Mouse (Mus musculus) midbrain, embryonic 11.5 days (tissue): ENCODE data around the gene Hist3h2ba. TPM values are rescaled to one million over a fixed set of nuclear protein-coding genes. Genes with fewer than 3 reads are reported as not detected.
"Not testable (repeated sequence)": the region's sequence is repeated elsewhere in the genome, so short reads cannot be mapped to it uniquely, and the experiment has no call there.

Experiments
- ATAC-seq: fragments of 200-750 bp; cut with Nextera tagmentation; 2 replicates; pipeline ENCODE4 v1.8.0; 2017; ENCODE audit warnings: moderate TSS enrichment, moderate library complexity; ENCODE audit not compliant: low FRiP score
- DNase-seq: peaks from one replicate; pipeline ENCODE4 v3.0.0; 2015; ENCODE audit warnings: low spot score; ENCODE audit errors: missing footprints
- H3K27ac ChIP-seq: fragments of 300-500 bp; sonication (generic); 2 replicates; pipeline ENCODE4 v1.5.1; 2014; ENCODE audit warnings: low read depth, low read length
- H3K27me3 ChIP-seq: fragments of 300-500 bp; sonication (generic); 2 replicates; pipeline ENCODE4 v1.6.1; 2014; ENCODE audit warnings: mild to moderate bottlenecking, low read length, moderate library complexity, mixed read lengths; ENCODE audit not compliant: control insufficient read depth, insufficient read depth
- H3K36me3 ChIP-seq: fragments of 300-500 bp; sonication (generic); 2 replicates; pipeline ENCODE4 v1.6.1; 2014; ENCODE audit warnings: mild to moderate bottlenecking, low read length, moderate library complexity, mixed read lengths; ENCODE audit not compliant: control insufficient read depth, insufficient read depth
- H3K4me1 ChIP-seq: fragments of 300-500 bp; sonication (generic); 2 replicates; pipeline ENCODE4 v1.6.1; 2014; ENCODE audit warnings: low read length; ENCODE audit not compliant: control insufficient read depth, insufficient read depth
- H3K4me2 ChIP-seq: fragments of 300-500 bp; sonication (generic); 2 replicates; pipeline ENCODE4 v1.6.1; 2014; ENCODE audit warnings: mild to moderate bottlenecking, moderate library complexity
- H3K4me3 ChIP-seq: fragments of 300-500 bp; sonication (generic); 2 replicates; pipeline ENCODE4 v1.5.1; 2014; ENCODE audit warnings: low read depth, low read length
- H3K9ac ChIP-seq: fragments of 300-500 bp; sonication (generic); 2 replicates; pipeline ENCODE4 v1.6.1; 2014; ENCODE audit warnings: low read length
- H3K9me3 ChIP-seq: fragments of 300-500 bp; sonication (generic); 2 replicates; pipeline ENCODE4 v1.6.1; 2016; ENCODE audit warnings: low read length; ENCODE audit not compliant: control insufficient read depth
- WGBS: fragments of 180-500 bp; shearing (Covaris S2); extraction: QIAGEN DNeasy Blood & Tissue Kit; methylation state at CpG from one replicate; pipeline ENCODE4 v1.1.7; 2014; 5-methylcytosine and 5-hydroxymethylcytosine counted together
- polyA plus RNA-seq: library from polyadenylated mRNA; unstranded; fragments of >200 nt; fragmentation: Nextera tagmentation; extraction: Ambion mirVana; gene quantifications from 2 replicates; pipeline ENCODE4 v1.2.1, GENCODE M21; 2014

The Hist3h2ba gene
- polyA plus RNA-seq, 1 experiment from 2014 or later, result 101 TPM

DNA sequence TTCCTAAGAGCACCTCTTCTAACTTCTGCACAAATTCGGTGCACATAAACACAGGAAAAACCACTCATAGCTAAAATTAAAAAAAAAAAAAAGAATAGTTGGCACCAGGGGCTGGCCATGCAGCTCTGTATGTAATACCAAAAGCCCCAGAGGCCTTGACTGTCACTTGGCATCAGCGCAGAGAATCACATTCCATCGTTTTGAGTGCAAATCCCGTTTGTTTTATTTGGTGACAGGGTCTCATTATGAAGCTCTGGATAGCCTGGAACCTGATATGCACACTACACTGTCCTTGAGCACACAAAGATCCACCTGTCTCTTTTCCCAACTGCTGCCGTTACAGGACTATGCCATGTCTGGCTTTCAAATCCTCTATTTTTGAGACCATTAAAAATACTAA lies 2.5 kb downstream of the Hist3h2ba start:
- Histone ChIP-seq H3K4me1 (peaks cover 22% of the 10 kb centered on the region), H3K4me2 (no peak overlapping the region), H3K9me3 (no peaks in the 10 kb centered on the region), H3K9ac (no peak overlapping the region), H3K4me3 (no peak overlapping the region), H3K36me3 (no peaks in the 10 kb centered on the region), H3K27ac (no peak overlapping the region), H3K27me3 (no peaks in the 10 kb centered on the region)
- DNase-seq (peak; percentile 84), ATAC-seq (no peak)
- 83% methylated on average over 5 of the region's 5 CpGs for WGBS

DNA sequence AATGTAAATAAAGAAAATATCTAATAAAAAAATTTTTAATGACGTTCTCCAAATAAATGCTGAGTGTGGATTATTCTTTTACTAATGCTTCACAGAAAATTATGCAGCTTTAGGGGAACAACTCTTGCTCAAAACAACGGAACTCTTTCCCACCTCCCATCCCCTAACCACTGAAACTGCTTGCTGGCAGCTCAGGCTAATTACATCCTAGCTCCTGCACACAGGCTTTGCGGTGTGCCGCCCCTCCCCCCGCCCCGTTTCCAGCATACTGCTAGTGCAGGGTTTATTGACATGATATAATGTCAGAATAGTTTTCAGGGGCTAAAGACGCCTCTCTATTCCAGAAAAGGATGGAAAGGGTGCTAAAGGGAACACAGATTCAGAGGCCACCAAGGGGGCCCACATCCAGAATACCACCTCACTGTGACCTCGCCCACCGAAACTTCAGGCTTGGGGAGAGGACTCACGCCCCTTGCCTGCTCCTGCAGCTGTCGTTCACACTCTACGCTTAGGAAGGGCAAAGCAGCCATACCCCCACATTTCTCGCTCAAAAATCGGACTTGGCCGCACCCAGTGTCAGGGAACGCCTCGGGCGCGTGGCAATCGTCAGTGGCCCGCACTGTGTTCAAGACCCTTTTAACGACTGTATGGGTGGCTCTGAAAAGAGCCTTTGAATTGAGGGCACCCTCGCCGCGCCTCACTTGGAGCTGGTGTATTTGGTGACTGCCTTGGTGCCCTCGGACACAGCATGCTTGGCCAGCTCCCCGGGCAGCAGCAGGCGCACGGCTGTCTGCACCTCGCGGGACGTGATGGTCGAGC lies 4.8 kb downstream of the Hist3h2ba start:
- H3K9me3 ChIP-seq, result no peaks in the 10 kb centered on the region
- H3K36me3 ChIP-seq, result no peaks in the 10 kb centered on the region
- peaks cover 10% of the 10 kb centered on the region; the same call in 1 of the 2 replicates for H3K27me3 ChIP-seq
- H3K4me2 ChIP-seq, result peak overlapping the region; percentile 95
- peaks cover 33% of the 10 kb centered on the region for H3K4me1 ChIP-seq
- WGBS, result under 1% methylated on average over 33 of the region's 33 CpGs
- H3K27ac ChIP-seq, result peak overlapping the region; percentile 95
- peak overlapping the region; percentile 98 for H3K9ac ChIP-seq
- peak overlapping the region; percentile 88 for H3K4me3 ChIP-seq
- ATAC-seq (peak; percentile 12), DNase-seq (peak; percentile 96)

DNA sequence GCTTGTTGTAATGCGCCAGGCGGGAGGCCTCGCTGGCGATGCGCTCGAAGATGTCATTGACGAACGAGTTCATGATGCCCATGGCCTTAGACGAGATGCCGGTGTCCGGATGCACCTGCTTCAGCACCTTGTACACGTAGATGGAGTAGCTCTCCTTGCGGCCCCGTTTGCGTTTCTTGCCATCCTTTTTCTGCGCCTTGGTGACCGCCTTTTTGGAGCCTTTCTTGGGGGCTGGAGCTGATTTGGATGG lies 5.4 kb downstream of the Hist3h2ba start:
- 0% methylated on average over 17 of the region's 17 CpGs for WGBS
- Histone ChIP-seq H3K4me2 (peak overlapping the region; percentile 95), H3K27me3 (peaks cover 11% of the 10 kb centered on the region; the same call in 1 of the 2 replicates), H3K27ac (peak overlapping the region; percentile 95), H3K9ac (peak overlapping the region; percentile 98), H3K4me3 (peak overlapping the region; percentile 88), H3K4me1 (peaks cover 33% of the 10 kb centered on the region)
- ATAC-seq, result peak; percentile 36; the same call in 1 of the 2 replicates
- H3K36me3 ChIP-seq, H3K9me3 ChIP-seq, DNase-seq: not testable (repeated sequence)

DNA sequence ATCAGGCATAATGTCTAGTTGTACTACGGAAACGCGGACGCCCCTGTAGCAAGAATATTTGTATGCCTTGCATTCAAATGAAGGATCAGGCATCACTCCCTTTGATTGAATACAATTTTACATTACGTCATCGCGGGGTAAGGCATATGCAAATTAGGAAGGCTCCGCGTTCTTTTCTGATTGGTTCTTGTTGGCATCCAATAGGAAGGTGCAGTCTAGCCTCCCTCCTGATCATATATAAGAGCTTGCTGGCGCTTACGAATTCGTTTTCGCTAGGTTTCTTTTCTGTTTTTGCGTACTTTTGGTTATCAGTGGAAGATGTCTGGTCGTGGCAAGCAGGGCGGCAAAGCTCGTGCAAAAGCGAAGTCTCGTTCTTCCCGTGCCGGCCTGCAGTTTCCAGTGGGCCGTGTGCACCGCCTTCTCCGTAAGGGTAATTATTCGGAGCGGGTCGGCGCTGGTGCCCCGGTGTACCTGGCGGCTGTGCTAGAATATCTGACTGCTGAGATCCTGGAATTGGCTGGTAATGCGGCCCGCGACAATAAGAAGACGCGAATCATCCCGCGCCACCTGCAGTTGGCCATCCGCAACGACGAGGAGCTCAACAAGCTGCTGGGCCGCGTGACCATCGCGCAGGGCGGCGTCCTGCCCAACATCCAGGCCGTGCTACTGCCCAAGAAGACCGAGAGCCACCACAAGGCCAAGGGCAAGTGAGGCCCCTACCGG lies 5.9 kb downstream of the Hist3h2ba start, which contains the start of the genes Hist3h2a and Trim17:
Gene Hist3h2a, plus strand, starts transcription at position 266 of the 723 bp plus-strand sequence.
Gene Trim17, plus strand, starts transcription at position 266 of the 723 bp plus-strand sequence.
- Histone ChIP-seq H3K4me3 (peak within 1 kb of the TSS; percentile 88), H3K27me3 (peaks cover 11% of the 10 kb centered on the region; the same call in 1 of the 2 replicates), H3K36me3 (no peaks in the 10 kb centered on the region), H3K27ac (peak within 1 kb of the TSS; percentile 95), H3K4me1 (peaks cover 36% of the 10 kb centered on the region), H3K9ac (peak within 1 kb of the TSS; percentile 98), H3K4me2 (peak within 1 kb of the TSS; percentile 95), H3K9me3 (no peaks in the 10 kb centered on the region)
- ATAC-seq (peak; percentile 90), DNase-seq (peak; percentile 98)
- under 1% methylated on average over 49 of the region's 49 CpGs for WGBS

DNA sequence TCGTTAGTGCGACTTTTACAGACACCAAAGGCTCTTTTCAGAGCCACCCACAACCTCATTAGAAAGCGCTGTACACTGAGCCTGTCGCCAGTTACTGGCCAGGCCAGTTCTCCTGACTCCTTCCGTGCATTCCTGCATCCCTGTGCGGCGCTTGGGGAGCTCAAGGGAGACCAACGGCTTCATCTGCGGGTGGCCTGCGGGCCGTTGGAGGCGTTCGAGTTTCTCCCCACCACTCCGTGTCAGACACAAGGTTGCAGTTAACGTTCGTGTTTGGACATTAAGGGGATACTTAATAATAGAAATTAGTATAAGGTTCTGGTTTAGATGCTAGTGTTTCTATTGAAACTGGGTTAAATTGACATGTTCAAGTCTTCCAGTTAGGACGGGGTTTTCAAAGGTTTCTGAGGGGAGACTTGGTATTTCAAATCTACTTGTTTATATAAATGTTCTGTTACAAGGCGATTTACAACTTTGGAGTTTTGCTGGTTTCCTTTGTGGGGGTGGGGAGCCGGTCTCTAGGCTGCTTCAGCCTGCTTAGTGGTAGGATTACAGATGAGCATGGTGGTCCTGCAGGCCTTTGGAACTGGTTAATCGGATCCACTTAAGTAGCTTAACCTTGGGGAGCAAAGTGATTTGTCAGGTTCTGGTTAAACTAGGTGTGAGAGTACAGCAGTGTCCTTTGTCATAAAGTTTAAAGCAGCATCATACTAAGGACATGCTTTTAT lies 6.6 kb downstream of the Hist3h2ba start:
- Histone ChIP-seq H3K4me2 (peak overlapping the region; percentile 84), H3K9me3 (no peaks in the 10 kb centered on the region), H3K27me3 (peaks cover 11% of the 10 kb centered on the region; the same call in 1 of the 2 replicates), H3K4me1 (peaks cover 35% of the 10 kb centered on the region), H3K27ac (peak overlapping the region; percentile 95), H3K9ac (peak overlapping the region; percentile 98), H3K4me3 (peak overlapping the region; percentile 88), H3K36me3 (no peaks in the 10 kb centered on the region)
- ATAC-seq (no peak), DNase-seq (peak; percentile 98)
- 0% methylated on average over 20 of the region's 20 CpGs for WGBS

DNA sequence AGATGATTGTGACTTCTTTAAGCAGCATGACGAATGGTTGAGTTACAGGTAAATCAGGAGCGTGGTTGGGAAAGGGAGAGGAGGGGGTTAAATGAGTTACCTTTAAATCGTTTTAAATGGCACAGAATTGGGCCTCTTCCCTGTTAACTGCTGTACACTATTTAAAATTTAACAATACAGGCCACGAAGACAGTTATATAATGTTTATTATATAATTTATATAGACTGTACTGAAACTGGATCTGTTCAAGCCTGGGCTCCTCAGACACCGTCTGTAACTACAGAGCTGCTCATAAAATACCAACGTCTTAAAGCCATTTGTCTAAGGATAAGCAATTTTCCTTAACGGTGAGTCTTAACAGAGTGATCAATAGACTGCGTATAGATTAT lies 7.1 kb downstream of the Hist3h2ba start:
- Histone ChIP-seq H3K4me1 (peaks cover 32% of the 10 kb centered on the region), H3K4me2 (peak overlapping the region; percentile 84), H3K27ac (no peak overlapping the region), H3K27me3 (peaks cover 11% of the 10 kb centered on the region; the same call in 1 of the 2 replicates), H3K4me3 (peak overlapping the region; percentile 88), H3K9ac (peak overlapping the region; percentile 98), H3K36me3 (no peaks in the 10 kb centered on the region), H3K9me3 (no peaks in the 10 kb centered on the region)
- ATAC-seq, result no peak
- peak; percentile 88 for DNase-seq
- 35% methylated on average over 8 of the region's 8 CpGs for WGBS

DNA sequence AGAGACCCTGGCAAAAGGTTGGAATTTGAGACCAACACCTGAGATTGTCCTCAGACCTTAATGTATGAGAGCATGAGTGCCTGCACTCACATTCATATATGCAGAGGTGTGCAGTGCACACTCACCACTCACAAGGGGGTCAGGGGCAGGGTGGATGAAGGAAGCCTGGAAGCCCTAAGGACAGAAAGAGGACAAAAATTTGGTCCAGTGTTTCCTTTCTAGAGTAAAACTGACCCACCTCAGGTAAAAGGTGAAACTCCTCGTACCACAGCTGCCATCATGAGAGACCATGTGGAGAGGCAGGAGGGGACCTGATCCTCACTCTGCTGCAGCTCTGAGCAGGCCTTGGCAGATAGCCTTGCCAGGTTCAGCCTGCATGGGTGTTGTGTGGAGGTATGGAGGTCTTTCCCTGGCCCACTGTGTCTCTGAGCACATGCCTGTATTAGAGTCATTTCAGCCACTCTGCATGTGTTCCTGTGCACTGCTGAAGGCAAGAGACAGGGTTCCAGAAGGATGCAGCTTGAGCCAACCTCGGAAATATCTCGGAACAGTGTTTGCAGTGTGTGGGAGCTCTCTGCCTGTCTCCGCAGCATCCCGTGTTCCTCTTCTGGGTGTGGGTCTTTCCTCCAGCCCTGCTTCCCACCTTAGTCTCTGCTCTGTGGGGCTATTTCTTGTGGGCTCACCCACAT lies 8.7 kb downstream of the Hist3h2ba start:
- Histone ChIP-seq H3K36me3 (no peaks in the 10 kb centered on the region), H3K27ac (no peak overlapping the region), H3K4me3 (0 out of 2 replicates have a peak overlapping the region, but pooled peaks have one; percentile 88), H3K27me3 (peaks cover 17% of the 10 kb centered on the region; the same call in 1 of the 2 replicates), H3K4me2 (peak overlapping the region; percentile 84), H3K4me1 (peaks cover 31% of the 10 kb centered on the region), H3K9ac (peak overlapping the region; percentile 30), H3K9me3 (no peaks in the 10 kb centered on the region)
- WGBS, result 94% methylated on average over 5 of the region's 5 CpGs
- ATAC-seq (no peak), DNase-seq (peak; percentile 80)

DNA sequence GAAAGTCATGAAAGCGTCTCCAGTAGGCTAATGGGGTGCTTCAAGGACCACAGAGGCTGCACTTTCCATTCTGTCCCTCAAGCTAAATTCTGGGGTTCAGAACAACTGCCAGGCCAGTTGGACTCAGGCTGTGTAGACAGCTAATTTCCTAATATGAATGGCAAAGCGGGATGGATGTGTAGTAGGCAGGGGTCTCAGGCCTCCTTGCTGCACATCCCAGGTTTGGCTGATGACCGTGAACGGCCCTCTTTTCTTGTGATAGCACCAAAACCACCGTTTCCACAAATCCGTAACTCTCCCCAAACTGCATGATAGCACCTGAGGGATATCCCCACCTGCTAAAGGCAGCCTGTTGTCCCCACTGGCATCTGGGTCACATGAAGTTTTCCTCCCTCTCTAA lies 9.8 kb downstream of the Hist3h2ba start:
- no peaks in the 10 kb centered on the region for H3K36me3 ChIP-seq
- peaks cover 17% of the 10 kb centered on the region; the same call in 1 of the 2 replicates for H3K27me3 ChIP-seq
- H3K4me3 ChIP-seq, result no peak overlapping the region
- H3K4me1 ChIP-seq, result peaks cover 30% of the 10 kb centered on the region
- H3K9me3 ChIP-seq, result no peaks in the 10 kb centered on the region
- WGBS, result 86% methylated on average over 6 of the region's 6 CpGs
- ATAC-seq, result no peak
- no peak overlapping the region for H3K9ac ChIP-seq
- DNase-seq, result peak; percentile 80
- H3K4me2 ChIP-seq, result no peak overlapping the region
- H3K27ac ChIP-seq, result no peak overlapping the region
